Mouse (Mus musculus): ENCODE data around the gene Tnfrsf13b. TPM values are rescaled to one million over a fixed set of nuclear protein-coding genes. Genes with fewer than 3 reads are reported as not detected.

Gene Tnfrsf13b
- 1.8 and 3.4 TPM in 2 replicates for polyA plus RNA-seq (2015; fragmentation: Nextera tagmentation; extraction: Ambion mirVana)

DNA sequence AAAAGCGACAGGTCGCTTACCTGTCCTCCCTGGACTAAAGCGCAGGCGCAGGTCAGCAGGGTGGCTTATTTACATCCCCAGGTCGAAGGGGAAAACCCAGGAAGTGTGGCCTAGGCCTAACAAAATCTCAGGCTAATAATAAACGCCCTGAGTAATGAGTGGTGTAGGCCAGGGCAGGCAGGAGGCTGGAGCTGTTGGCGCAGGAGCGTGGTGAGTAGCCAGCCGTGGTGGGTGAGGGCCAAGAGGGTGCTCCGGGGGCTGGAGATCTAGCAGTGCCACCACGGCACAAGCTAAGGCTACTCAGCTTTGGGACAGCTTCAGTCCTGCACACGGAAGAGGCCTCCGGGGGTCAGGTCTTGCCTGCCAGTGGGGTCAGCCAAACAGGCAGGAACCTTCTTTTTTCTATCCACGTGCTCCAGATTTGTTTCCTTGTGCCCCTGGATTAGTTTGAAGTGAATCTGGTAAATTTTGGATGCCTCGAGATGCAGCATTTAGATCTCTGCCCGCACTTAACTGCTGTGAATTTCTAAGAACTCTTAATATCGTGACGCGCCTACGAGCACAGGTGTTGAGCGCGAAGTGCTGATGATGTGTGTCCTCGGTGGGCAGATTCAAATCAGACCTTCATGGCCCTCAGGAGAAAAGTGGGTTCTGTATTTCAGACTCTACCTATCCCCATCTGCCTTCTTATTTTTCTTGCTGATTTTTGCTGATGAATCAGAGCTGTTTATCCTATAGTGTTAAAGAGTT, at the start of gene Tnfrsf13b:
Tnfrsf13b (plus strand) TSS at position 150 of the 750 bp plus-strand sequence.
- H3K27ac ChIP-seq = no peak within 1 kb of the TSS
- no peak within 1 kb of the TSS for H3K4me2 ChIP-seq
- H3K36me3 ChIP-seq = no peaks in the 10 kb centered on the region
- WGBS = 79% methylated on average over 23 of the region's 23 CpGs
- H3K9ac ChIP-seq = no peak within 1 kb of the TSS
- H3K27me3 ChIP-seq = no peaks in the 10 kb centered on the region
- H3K4me3 ChIP-seq = no peak within 1 kb of the TSS
- no peaks in the 10 kb centered on the region for H3K4me1 ChIP-seq (replicated peaks)
- ATAC-seq (replicated peaks; ENCODE audit: insufficient number of reproducible peaks, insufficient read depth, low FRiP score, low read depth) = no peak
- no peaks in the 10 kb centered on the region for H3K9me3 ChIP-seq (replicated peaks)

DNA sequence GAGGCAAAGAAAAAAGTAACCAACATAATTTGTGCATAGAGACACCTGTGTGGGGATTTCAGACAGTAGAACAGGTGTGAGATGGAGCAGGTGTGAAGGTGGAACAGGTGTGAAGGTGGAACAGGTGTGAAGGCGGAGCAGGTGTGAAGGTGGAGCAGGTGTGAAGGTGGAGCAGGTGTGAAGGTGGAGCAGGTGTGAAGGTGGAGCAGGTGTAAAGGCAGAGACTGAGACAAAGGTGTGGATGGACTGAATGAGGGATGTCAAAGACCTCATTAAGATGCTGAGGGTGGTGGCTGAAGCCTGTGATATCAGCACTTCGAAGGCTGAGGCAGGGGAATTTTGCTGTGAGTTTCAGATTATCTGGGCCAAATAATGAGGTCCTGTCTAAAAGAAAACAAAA, 44.9 kb upstream of the Tnfrsf13b start:
- Histone ChIP-seq H3K27ac (no peak overlapping the region), H3K4me3 (no peak overlapping the region), H3K27me3 (peaks cover 6% of the 10 kb centered on the region; the same call in 1 of the 2 replicates), H3K9ac (no peak overlapping the region), H3K36me3 (no peaks in the 10 kb centered on the region), H3K4me2 (no peak overlapping the region), H3K4me1 (replicated peaks) (no peaks in the 10 kb centered on the region), H3K9me3 (replicated peaks) (no peaks in the 10 kb centered on the region)
- WGBS = 85% methylated on average over 2 of the region's 2 CpGs
- ATAC-seq (replicated peaks; ENCODE audit: insufficient number of reproducible peaks, insufficient read depth, low FRiP score, low read depth) = no peak

DNA sequence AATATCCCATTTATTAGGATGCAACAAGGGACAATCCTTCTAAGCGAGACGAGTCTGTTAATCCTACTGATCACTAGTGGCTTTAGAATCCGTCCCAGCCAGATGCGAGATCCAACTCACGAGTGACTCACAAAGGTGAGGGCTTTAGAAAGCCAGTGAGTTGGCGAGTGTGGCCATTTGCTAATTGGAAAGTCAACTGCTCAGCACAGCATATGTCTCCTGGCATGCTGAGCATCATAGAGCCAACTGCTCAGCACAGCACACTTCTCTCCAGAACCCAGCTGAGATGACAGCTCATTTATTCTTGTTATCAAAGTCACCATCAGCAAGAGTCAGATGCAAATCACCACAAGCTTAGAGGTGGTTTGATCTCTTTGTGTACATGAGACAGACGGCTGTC, 36.4 kb upstream of the Tnfrsf13b start:
- Histone ChIP-seq H3K27me3 (no peaks in the 10 kb centered on the region), H3K4me3 (no peak overlapping the region), H3K36me3 (no peaks in the 10 kb centered on the region), H3K27ac (no peak overlapping the region), H3K4me1 (replicated peaks) (no peaks in the 10 kb centered on the region), H3K9me3 (replicated peaks) (no peaks in the 10 kb centered on the region), H3K4me2 (no peak overlapping the region), H3K9ac (no peak overlapping the region)
- no peak for ATAC-seq (replicated peaks; ENCODE audit: insufficient number of reproducible peaks, insufficient read depth, low FRiP score, low read depth)
- WGBS = 81% methylated on average over 7 of the region's 7 CpGs

DNA sequence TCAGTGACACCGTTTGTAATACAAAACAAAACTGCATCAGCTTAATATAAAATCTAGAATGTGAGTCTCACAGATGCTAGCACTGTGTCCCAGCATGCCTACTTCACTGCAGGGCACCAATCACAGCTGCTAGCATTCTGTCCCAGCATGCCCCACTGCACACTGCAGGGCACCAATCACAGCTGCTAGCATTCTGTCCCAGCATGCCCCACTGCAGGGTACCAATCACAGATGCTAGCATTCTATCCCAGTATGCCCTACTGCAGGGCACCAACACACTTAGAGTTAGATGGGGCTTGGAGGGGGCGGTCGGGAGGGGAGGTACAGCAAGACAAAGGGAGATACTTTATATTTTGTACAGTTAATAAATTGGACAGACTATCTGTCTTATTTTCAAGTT, 35.4 kb upstream of the Tnfrsf13b start:
- no peak overlapping the region for H3K9ac ChIP-seq
- no peaks in the 10 kb centered on the region for H3K27me3 ChIP-seq
- H3K4me3 ChIP-seq = no peak overlapping the region
- no peak overlapping the region for H3K27ac ChIP-seq
- H3K36me3 ChIP-seq = no peaks in the 10 kb centered on the region
- H3K4me2 ChIP-seq = no peak overlapping the region
- no peaks in the 10 kb centered on the region for H3K4me1 ChIP-seq (replicated peaks)
- H3K9me3 ChIP-seq (replicated peaks) = no peaks in the 10 kb centered on the region
- 59% methylated on average over 3 of the region's 3 CpGs for WGBS
- no peak for ATAC-seq (replicated peaks; ENCODE audit: insufficient number of reproducible peaks, insufficient read depth, low FRiP score, low read depth)

DNA sequence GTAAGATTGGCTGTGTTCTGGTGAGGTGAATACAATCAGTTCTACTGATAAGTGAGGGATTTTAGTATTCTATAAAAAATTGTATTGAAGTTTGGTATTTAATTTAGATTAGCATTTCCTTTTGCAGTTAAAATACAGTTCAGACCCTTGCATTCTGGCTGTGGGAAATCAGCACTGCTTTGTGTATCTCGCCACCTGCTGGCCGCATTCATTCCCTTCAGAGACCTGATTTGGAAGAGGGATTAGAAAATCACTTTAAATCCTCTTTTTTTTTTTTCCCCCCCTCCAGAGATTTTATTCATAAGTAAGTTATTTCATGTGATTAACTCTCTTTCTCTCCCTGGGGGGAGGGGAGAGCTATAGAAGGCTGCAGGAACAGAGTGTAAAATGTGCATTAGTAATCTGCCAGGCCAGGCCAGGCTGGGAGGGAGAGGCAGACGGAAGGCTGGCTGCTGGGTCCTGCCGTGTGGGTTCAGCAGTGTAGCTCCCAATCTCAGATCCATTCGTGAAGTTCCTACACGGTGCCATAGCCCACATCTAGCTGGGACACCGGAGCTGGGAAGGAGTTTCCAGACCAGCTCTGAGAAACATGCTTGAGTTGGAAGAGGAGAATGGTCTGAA, 34.8 kb upstream of the Tnfrsf13b start:
- Histone ChIP-seq H3K36me3 (no peaks in the 10 kb centered on the region), H3K4me1 (replicated peaks) (no peaks in the 10 kb centered on the region), H3K27me3 (no peaks in the 10 kb centered on the region), H3K4me2 (no peak overlapping the region), H3K9ac (no peak overlapping the region), H3K27ac (no peak overlapping the region), H3K9me3 (replicated peaks) (no peaks in the 10 kb centered on the region), H3K4me3 (no peak overlapping the region)
- no peak for ATAC-seq (replicated peaks; ENCODE audit: insufficient number of reproducible peaks, insufficient read depth, low FRiP score, low read depth)
- WGBS = 24% methylated on average over 7 of the region's 7 CpGs

DNA sequence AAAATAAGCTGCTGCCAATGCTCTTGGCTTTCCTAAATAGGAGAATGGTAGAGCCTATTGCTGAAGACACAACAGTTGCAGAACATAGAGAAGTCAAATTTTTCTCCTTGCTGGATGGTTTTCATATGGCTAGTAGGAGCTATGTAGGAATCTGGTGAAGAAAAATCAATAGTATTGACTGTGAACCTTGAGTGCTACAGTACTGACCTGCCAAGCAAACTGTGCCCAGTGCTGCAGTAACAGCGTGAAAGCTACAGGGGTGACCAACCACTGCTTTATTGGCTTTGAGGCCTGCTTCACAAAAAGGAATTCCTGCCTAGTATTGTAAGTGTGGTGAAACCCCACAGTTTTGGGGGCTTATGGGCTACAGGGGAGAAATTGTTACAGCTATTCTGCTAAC, 28.5 kb upstream of the Tnfrsf13b start:
- Histone ChIP-seq H3K4me1 (replicated peaks) (peaks cover 3% of the 10 kb centered on the region; the same call in 1 of the 2 replicates), H3K27ac (no peak overlapping the region), H3K27me3 (no peaks in the 10 kb centered on the region), H3K36me3 (no peaks in the 10 kb centered on the region), H3K4me2 (no peak overlapping the region), H3K4me3 (no peak overlapping the region), H3K9me3 (replicated peaks) (no peaks in the 10 kb centered on the region), H3K9ac (no peak overlapping the region)
- ATAC-seq (replicated peaks; ENCODE audit: insufficient number of reproducible peaks, insufficient read depth, low FRiP score, low read depth) = no peak
- WGBS = 59% methylated on average over 1 of the region's 1 CpGs

DNA sequence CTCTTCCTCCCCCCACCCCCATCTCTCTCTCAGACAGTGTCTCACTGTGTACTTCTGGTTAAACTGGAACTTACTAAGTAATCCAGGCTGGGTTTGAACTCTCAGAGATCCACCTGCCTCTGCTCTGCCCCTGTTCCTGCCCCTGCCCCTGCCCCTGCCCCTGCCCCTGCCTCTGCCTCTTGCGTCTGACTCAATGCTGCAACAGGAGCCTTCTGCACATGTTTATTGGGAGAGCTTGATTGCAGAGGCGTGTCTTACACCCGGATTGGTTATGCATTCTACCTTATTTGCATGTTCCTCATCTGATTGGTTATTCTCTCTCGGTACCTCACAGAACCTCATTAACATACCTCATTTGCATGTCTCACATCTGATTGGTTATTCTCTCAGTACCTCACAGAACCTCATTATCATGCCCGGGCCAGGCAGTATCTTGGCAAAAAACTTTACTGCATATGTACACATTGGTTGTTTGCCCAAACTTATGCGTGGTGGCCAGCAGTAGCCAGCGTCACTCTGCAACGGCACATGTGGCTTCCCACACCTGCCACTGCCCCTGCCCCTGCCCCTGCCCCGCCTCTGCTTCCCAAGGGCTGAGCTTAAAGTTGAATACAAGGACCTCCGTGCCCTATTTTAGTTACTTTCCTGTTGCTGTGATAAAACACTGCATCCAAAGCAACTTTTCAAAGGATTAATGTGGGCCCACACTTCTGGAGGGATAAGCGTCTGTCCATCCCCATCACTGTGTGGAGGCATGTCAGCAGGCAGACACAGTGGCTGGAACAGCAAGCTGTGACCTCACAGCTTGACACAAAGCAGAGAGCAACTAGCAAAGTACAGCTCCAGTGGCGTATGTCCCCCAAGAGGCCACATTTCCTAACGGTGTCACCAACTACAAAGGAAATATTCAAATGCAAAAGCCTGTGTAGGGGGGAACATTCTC, 23.9 kb upstream of the Tnfrsf13b start:
- Histone ChIP-seq H3K27me3 (peaks cover 4% of the 10 kb centered on the region; the same call in 1 of the 2 replicates), H3K4me2 (no peak overlapping the region), H3K4me3 (no peak overlapping the region), H3K9ac (no peak overlapping the region), H3K36me3 (no peaks in the 10 kb centered on the region), H3K4me1 (replicated peaks) (peaks cover 9% of the 10 kb centered on the region), H3K9me3 (replicated peaks) (no peaks in the 10 kb centered on the region), H3K27ac (no peak overlapping the region)
- ATAC-seq (replicated peaks; ENCODE audit: insufficient number of reproducible peaks, insufficient read depth, low FRiP score, low read depth) = no peak
- 72% methylated on average over 13 of the region's 13 CpGs for WGBS

DNA sequence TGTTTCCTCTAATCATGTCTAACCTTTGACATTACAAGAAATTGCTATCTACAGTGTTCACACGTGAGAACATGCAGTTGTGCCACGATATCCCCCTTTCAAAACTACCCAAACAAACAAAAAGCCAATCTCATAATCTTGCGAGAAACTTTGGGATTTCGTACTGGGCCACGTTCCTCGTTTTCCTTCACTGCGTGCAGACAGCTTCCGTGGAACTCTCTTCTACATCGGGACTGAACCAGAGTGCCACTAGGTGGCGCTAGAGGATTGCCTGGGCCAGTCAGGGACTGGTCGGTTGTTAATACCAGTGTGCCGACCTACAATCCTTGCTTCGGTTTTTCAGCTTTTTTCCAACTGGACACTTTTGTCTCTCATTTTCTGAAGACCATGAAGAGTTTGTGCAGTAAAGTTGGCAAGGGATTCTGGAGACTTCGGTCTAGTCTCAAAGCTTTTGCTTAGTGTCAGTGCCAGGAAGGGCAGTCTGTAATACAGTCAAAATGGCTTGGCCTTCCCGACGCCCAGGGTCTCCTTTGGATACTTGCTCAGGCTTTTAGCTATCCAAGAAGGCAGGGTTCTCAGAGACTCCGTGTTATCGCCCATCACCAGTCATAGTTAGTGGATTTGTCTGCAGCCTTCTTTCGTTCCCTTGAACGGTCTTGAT, 22.2 kb upstream of the Tnfrsf13b start:
- no peak overlapping the region for H3K4me3 ChIP-seq
- H3K4me1 ChIP-seq (replicated peaks) = peaks cover 9% of the 10 kb centered on the region
- WGBS = 17% methylated on average over 20 of the region's 20 CpGs
- H3K36me3 ChIP-seq = no peaks in the 10 kb centered on the region
- H3K9me3 ChIP-seq (replicated peaks) = no peaks in the 10 kb centered on the region
- peaks cover 4% of the 10 kb centered on the region; the same call in 1 of the 2 replicates for H3K27me3 ChIP-seq
- H3K9ac ChIP-seq = peak overlapping the region; percentile 43; the same call in 1 of the 2 replicates
- peak; percentile 80; the same call in 1 of the 2 replicates for ATAC-seq (replicated peaks; ENCODE audit: insufficient number of reproducible peaks, insufficient read depth, low FRiP score, low read depth)
- no peak overlapping the region for H3K27ac ChIP-seq
- H3K4me2 ChIP-seq = peak overlapping the region; percentile 39; the same call in 1 of the 2 replicates

DNA sequence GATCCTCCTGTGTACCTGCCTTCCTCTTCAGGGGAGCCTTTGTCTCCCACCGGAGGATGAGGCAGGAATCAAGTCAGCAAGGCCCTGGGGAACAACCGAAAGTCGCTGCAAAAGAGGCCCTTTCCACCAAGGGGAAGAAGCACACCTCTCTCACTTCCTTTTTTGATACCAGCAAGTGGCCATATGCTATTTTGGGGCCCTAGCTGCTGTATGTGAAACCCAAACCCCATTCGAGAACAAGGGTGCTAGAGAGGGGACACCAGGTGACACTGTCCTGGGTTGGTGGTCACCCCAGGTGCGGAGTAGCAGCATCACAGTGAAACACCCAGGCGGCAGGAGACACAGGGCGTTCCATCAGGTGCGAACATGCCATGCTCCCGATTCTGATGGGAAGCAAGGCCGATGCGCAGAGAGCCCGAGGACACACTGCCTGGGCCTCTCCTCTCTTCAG, 17.6 kb upstream of the Tnfrsf13b start:
- no peak for ATAC-seq (replicated peaks; ENCODE audit: insufficient number of reproducible peaks, insufficient read depth, low FRiP score, low read depth)
- Histone ChIP-seq H3K4me2 (no peak overlapping the region), H3K36me3 (no peaks in the 10 kb centered on the region), H3K9me3 (replicated peaks) (no peaks in the 10 kb centered on the region), H3K27me3 (peaks cover 4% of the 10 kb centered on the region), H3K4me1 (replicated peaks) (peaks cover 5% of the 10 kb centered on the region), H3K9ac (no peak overlapping the region), H3K27ac (no peak overlapping the region), H3K4me3 (no peak overlapping the region)
- WGBS = 76% methylated on average over 12 of the region's 12 CpGs

DNA sequence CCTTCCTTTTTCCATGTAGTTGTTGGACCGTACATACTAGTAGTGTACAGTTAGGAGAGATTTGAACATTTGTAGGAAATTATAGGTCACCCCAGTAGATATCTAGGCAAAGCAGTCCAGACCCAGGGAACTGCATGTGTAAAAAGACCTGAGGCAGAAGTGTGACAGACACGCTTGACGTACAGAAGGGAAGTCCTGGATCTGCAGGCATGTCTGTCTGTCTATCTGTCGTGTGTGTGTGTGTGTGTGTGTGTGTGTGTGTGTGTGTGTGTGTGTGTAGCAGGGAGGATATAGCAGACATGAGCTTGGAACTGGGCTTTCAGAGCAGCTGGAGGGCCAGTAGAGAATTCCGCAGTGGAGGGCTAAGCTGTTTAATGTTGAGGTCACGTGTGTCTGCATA, 16.8 kb upstream of the Tnfrsf13b start:
- Histone ChIP-seq H3K27ac (no peak overlapping the region), H3K9ac (no peak overlapping the region), H3K4me3 (no peak overlapping the region), H3K4me1 (replicated peaks) (no peaks in the 10 kb centered on the region), H3K27me3 (peaks cover 4% of the 10 kb centered on the region), H3K36me3 (no peaks in the 10 kb centered on the region), H3K9me3 (replicated peaks) (no peaks in the 10 kb centered on the region), H3K4me2 (no peak overlapping the region)
- ATAC-seq (replicated peaks; ENCODE audit: insufficient number of reproducible peaks, insufficient read depth, low FRiP score, low read depth) = no peak
- 73% methylated on average over 6 of the region's 6 CpGs for WGBS

DNA sequence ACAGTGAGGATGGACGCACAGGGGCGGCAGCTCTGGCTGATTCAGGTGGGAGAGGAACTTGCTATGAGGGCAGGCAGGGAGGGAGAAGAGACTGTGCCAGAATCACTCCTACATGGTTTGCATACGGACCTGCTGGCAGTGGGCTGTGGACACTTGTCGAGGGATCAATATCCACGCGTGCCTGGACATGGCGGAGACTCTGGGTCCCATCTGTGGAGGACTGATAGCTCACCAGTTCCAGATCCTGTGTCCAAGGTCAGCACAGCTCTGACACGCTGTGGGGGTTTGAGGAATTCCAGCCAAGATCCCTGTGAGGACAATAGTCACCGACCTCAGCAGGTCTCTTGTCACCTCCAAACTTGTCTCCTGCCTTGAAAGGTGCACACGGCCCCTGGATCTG, 16.4 kb upstream of the Tnfrsf13b start:
- WGBS = 60% methylated on average over 10 of the region's 10 CpGs
- no peak for ATAC-seq (replicated peaks; ENCODE audit: insufficient number of reproducible peaks, insufficient read depth, low FRiP score, low read depth)
- H3K9me3 ChIP-seq (replicated peaks) = no peaks in the 10 kb centered on the region
- no peaks in the 10 kb centered on the region for H3K36me3 ChIP-seq
- H3K4me2 ChIP-seq = no peak overlapping the region
- peaks cover 4% of the 10 kb centered on the region for H3K27me3 ChIP-seq
- no peak overlapping the region for H3K4me3 ChIP-seq
- no peaks in the 10 kb centered on the region for H3K4me1 ChIP-seq (replicated peaks)
- no peak overlapping the region for H3K9ac ChIP-seq
- no peak overlapping the region for H3K27ac ChIP-seq
